Mouse (Mus musculus): ENCODE results near the gene Smlr1. TPM values are rescaled to one million over a fixed set of nuclear protein-coding genes. Genes with fewer than 3 reads are reported as not detected.

Smlr1 gene
- polyA plus RNA-seq (2015; fragmentation: Nextera tagmentation; extraction: Ambion mirVana): not detected in 2 replicates

DNA sequence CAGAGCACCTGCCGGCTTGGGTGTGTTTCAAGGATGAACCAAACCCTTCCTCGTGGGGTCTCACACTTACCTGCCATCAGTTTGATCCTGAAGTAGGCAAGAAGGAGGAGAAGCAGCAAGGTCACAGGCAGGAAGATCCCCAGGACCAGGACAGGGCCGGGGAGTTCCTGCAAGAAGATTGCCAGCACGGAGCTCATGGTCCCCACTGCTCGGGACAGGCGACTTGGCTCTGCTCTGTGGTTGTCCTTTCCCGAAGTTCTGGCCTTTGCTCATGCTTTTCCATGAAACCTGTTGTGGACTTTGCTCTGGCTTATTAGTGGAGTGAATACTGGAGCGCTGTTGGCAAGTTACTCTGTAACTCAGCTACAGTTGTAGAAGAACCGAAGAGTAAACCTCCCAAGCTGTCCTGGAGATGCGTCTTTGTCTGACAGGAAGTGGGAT is at the start of gene Smlr1:
Smlr1 (minus strand) TSS at position 377 of the 441 bp plus-strand sequence.
- no peak within 1 kb of the TSS for H3K27ac ChIP-seq (ENCODE audit: low read depth, low read length)
- H3K36me3 ChIP-seq (ENCODE audit: control insufficient read depth, insufficient read depth, low read length): no peaks in the 10 kb centered on the region
- H3K4me3 ChIP-seq (ENCODE audit: low read length): no peak within 1 kb of the TSS
- no peaks in the 10 kb centered on the region for H3K27me3 ChIP-seq (replicated peaks; ENCODE audit: control insufficient read depth, insufficient read depth, low read length)
- H3K4me1 ChIP-seq (ENCODE audit: control insufficient read depth, insufficient read depth, low read depth, low read length): no peaks in the 10 kb centered on the region
- no peak within 1 kb of the TSS for H3K9ac ChIP-seq (ENCODE audit: low read depth, low read length)
- 94% methylated on average over 10 of the region's 10 CpGs for WGBS
- H3K4me2 ChIP-seq (ENCODE audit: low read length): no peak within 1 kb of the TSS
- ATAC-seq: no peak
- H3K9me3 ChIP-seq (ENCODE audit: control insufficient read depth, low read length): no peaks in the 10 kb centered on the region

DNA sequence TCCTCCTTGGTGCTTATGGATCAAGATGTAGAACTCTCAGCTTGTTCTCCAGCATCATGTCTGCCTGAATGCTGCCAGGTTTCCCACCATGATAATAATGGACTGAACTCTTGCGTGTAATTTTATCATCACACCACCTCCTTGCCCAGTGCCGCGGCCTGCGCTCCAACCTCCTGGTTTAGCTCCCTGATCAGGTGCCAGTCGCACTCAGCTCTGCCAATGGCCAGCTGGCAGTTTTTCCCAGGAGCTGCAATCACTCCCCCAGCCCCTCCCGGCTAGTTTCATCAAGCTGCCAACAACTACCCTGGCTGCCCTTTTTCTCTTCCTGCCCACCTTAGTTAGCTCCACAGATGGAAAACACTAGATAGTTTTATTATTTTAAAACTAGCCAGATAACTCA is 48.8 kb upstream of the Smlr1 start:
- no peak overlapping the region for H3K4me3 ChIP-seq (ENCODE audit: low read length)
- ATAC-seq: peak; percentile 74; the same call in 1 of the 2 replicates
- H3K9ac ChIP-seq (ENCODE audit: low read depth, low read length): no peak overlapping the region
- no peaks in the 10 kb centered on the region for H3K36me3 ChIP-seq (ENCODE audit: control insufficient read depth, insufficient read depth, low read length)
- no peaks in the 10 kb centered on the region for H3K4me1 ChIP-seq (ENCODE audit: control insufficient read depth, insufficient read depth, low read depth, low read length)
- H3K27me3 ChIP-seq (replicated peaks; ENCODE audit: control insufficient read depth, insufficient read depth, low read length): no peaks in the 10 kb centered on the region
- H3K27ac ChIP-seq (ENCODE audit: low read depth, low read length): no peak overlapping the region
- no peaks in the 10 kb centered on the region for H3K9me3 ChIP-seq (ENCODE audit: control insufficient read depth, low read length)
- H3K4me2 ChIP-seq (ENCODE audit: low read length): no peak overlapping the region
- WGBS: 65% methylated on average over 6 of the region's 6 CpGs

GRCm38 (mm10) chr10:25580066-25580465 is 44.0 kb upstream of the Smlr1 start:
- Histone ChIP-seq H3K9ac (ENCODE audit: low read depth, low read length) (no peak overlapping the region), H3K27ac (ENCODE audit: low read depth, low read length) (no peak overlapping the region), H3K4me2 (ENCODE audit: low read length) (no peak overlapping the region), H3K27me3 (replicated peaks; ENCODE audit: control insufficient read depth, insufficient read depth, low read length) (no peaks in the 10 kb centered on the region), H3K4me1 (ENCODE audit: control insufficient read depth, insufficient read depth, low read depth, low read length) (no peaks in the 10 kb centered on the region), H3K4me3 (ENCODE audit: low read length) (no peak overlapping the region), H3K36me3 (ENCODE audit: control insufficient read depth, insufficient read depth, low read length) (no peaks in the 10 kb centered on the region), H3K9me3 (ENCODE audit: control insufficient read depth, low read length) (no peaks in the 10 kb centered on the region)
- WGBS: 75% methylated on average over 2 of the region's 2 CpGs
- ATAC-seq: no peak

- peak; percentile 80; the same call in 1 of the 2 replicates for ATAC-seq
- WGBS: 42% methylated on average over 9 of the region's 9 CpGs
- 0 out of 2 replicates have a peak overlapping the region, but pooled peaks have one; percentile 23 for H3K4me2 ChIP-seq (ENCODE audit: low read length)
Measured at GRCm38 (mm10) chr10:25571319-25572240, 35.5 kb upstream of the Smlr1 start.

DNA sequence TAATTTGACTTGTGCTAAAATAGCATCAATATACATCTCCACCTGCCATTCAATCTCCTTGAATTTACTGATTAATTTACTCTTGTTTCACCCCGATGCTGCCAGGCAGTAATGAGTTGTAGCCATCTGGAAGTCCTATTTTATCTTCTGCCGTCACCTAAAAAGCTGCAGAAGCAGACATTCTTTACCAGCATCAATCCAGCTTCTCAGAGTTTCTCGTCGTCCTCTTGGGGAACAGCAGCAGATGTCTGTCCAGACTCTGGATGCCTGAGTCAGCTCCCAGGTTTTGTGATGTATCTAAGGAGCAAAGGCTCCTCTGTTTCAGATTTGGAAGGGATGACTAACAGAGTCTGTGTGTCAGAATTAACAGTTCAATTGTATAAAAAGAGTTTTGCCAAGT is 16.9 kb upstream of the Smlr1 start:
- Histone ChIP-seq H3K36me3 (ENCODE audit: control insufficient read depth, insufficient read depth, low read length) (no peaks in the 10 kb centered on the region), H3K9me3 (ENCODE audit: control insufficient read depth, low read length) (no peaks in the 10 kb centered on the region), H3K9ac (ENCODE audit: low read depth, low read length) (no peak overlapping the region), H3K4me3 (ENCODE audit: low read length) (no peak overlapping the region), H3K4me2 (ENCODE audit: low read length) (no peak overlapping the region), H3K4me1 (ENCODE audit: control insufficient read depth, insufficient read depth, low read depth, low read length) (no peaks in the 10 kb centered on the region), H3K27me3 (replicated peaks; ENCODE audit: control insufficient read depth, insufficient read depth, low read length) (no peaks in the 10 kb centered on the region), H3K27ac (ENCODE audit: low read depth, low read length) (no peak overlapping the region)
- 48% methylated on average over 4 of the region's 4 CpGs for WGBS
- ATAC-seq: no peak

More at GRCm38 (mm10) chr10:25571319-25572240, 35.5 kb upstream of the Smlr1 start:
- H3K9ac ChIP-seq (ENCODE audit: low read depth, low read length): no peak overlapping the region
- no peak overlapping the region for H3K4me3 ChIP-seq (ENCODE audit: low read length)
- no peaks in the 10 kb centered on the region for H3K4me1 ChIP-seq (ENCODE audit: control insufficient read depth, insufficient read depth, low read depth, low read length)
- H3K9me3 ChIP-seq (ENCODE audit: control insufficient read depth, low read length): no peaks in the 10 kb centered on the region
- no peaks in the 10 kb centered on the region for H3K27me3 ChIP-seq (replicated peaks; ENCODE audit: control insufficient read depth, insufficient read depth, low read length)
- no peak overlapping the region for H3K27ac ChIP-seq (ENCODE audit: low read depth, low read length)
- H3K36me3 ChIP-seq (ENCODE audit: control insufficient read depth, insufficient read depth, low read length): no peaks in the 10 kb centered on the region

GRCm38 (mm10) chr10:25541097-25541496 is 5.0 kb upstream of the Smlr1 start:
- Histone ChIP-seq H3K4me2 (ENCODE audit: low read length) (no peak overlapping the region), H3K4me3 (ENCODE audit: low read length) (no peak overlapping the region), H3K9me3 (ENCODE audit: control insufficient read depth, low read length) (no peaks in the 10 kb centered on the region), H3K27me3 (replicated peaks; ENCODE audit: control insufficient read depth, insufficient read depth, low read length) (no peaks in the 10 kb centered on the region), H3K9ac (ENCODE audit: low read depth, low read length) (no peak overlapping the region), H3K36me3 (ENCODE audit: control insufficient read depth, insufficient read depth, low read length) (no peaks in the 10 kb centered on the region), H3K27ac (ENCODE audit: low read depth, low read length) (no peak overlapping the region), H3K4me1 (ENCODE audit: control insufficient read depth, insufficient read depth, low read depth, low read length) (no peaks in the 10 kb centered on the region)
- ATAC-seq: no peak
- 98% methylated on average over 3 of the region's 3 CpGs for WGBS

GRCm38 (mm10) chr10:25539771-25540168 is 3.7 kb upstream of the Smlr1 start:
- ATAC-seq: no peak
- no peaks in the 10 kb centered on the region for H3K4me1 ChIP-seq (ENCODE audit: control insufficient read depth, insufficient read depth, low read depth, low read length)
- H3K9me3 ChIP-seq (ENCODE audit: control insufficient read depth, low read length): no peaks in the 10 kb centered on the region
- H3K4me2 ChIP-seq (ENCODE audit: low read length): no peak overlapping the region
- H3K9ac ChIP-seq (ENCODE audit: low read depth, low read length): no peak overlapping the region
- no peaks in the 10 kb centered on the region for H3K36me3 ChIP-seq (ENCODE audit: control insufficient read depth, insufficient read depth, low read length)
- no peak overlapping the region for H3K4me3 ChIP-seq (ENCODE audit: low read length)
- no peaks in the 10 kb centered on the region for H3K27me3 ChIP-seq (replicated peaks; ENCODE audit: control insufficient read depth, insufficient read depth, low read length)
- H3K27ac ChIP-seq (ENCODE audit: low read depth, low read length): no peak overlapping the region
- WGBS: 86% methylated on average over 6 of the region's 6 CpGs

DNA sequence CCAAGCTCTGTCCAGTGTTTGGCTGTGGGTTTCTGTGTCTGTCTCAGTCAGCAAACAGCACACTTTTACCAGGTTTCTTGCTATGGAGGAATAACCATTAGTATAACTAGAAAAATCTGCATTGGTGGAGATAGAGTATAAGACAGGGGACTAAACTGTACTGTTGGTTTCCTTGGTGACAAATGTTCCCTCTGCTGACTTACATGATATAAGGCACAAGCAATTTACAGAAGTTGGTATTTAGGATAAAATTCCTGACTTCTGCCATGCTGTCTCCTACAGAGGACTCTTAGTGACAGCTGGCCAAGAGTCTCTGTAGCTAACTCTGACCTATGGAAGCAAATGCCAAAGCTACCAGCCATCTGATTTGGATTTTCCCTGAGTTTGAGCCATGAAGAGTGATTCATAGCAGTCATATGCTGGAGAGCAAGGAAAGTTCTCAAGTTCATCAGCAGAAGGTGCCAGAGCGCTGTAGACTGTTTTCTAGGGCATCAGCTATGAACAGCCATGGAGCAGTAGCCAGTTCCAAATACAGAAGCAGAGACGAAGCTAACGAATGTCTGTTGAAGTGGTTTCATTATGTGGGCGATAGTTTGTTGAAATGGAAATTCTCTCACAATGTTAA is 3.2 kb upstream of the Smlr1 start:
- no peak overlapping the region for H3K27ac ChIP-seq (ENCODE audit: low read depth, low read length)
- H3K36me3 ChIP-seq (ENCODE audit: control insufficient read depth, insufficient read depth, low read length): no peaks in the 10 kb centered on the region
- no peak overlapping the region for H3K4me2 ChIP-seq (ENCODE audit: low read length)
- no peaks in the 10 kb centered on the region for H3K9me3 ChIP-seq (ENCODE audit: control insufficient read depth, low read length)
- H3K9ac ChIP-seq (ENCODE audit: low read depth, low read length): no peak overlapping the region
- peak; percentile 67; the same call in 1 of the 2 replicates for ATAC-seq
- 84% methylated on average over 4 of the region's 4 CpGs for WGBS
- no peaks in the 10 kb centered on the region for H3K27me3 ChIP-seq (replicated peaks; ENCODE audit: control insufficient read depth, insufficient read depth, low read length)
- H3K4me1 ChIP-seq (ENCODE audit: control insufficient read depth, insufficient read depth, low read depth, low read length): no peaks in the 10 kb centered on the region
- no peak overlapping the region for H3K4me3 ChIP-seq (ENCODE audit: low read length)

- no peaks in the 10 kb centered on the region for H3K4me1 ChIP-seq (ENCODE audit: control insufficient read depth, insufficient read depth, low read depth, low read length)
- no peak overlapping the region for H3K4me2 ChIP-seq (ENCODE audit: low read length)
- ATAC-seq: no peak
- no peak overlapping the region for H3K9ac ChIP-seq (ENCODE audit: low read depth, low read length)
- WGBS: 76% methylated on average over 1 of the region's 1 CpGs
- H3K9me3 ChIP-seq (ENCODE audit: control insufficient read depth, low read length): no peaks in the 10 kb centered on the region
- no peaks in the 10 kb centered on the region for H3K36me3 ChIP-seq (ENCODE audit: control insufficient read depth, insufficient read depth, low read length)
- no peaks in the 10 kb centered on the region for H3K27me3 ChIP-seq (replicated peaks; ENCODE audit: control insufficient read depth, insufficient read depth, low read length)
- no peak overlapping the region for H3K4me3 ChIP-seq (ENCODE audit: low read length)
- H3K27ac ChIP-seq (ENCODE audit: low read depth, low read length): no peak overlapping the region
Measured at GRCm38 (mm10) chr10:25538738-25539137, 2.7 kb upstream of the Smlr1 start.
